Mouse (Mus musculus) testis, adult 2 months (tissue): ENCODE data around the gene Clcf1.

ENCODE experiments used
- CTCF ChIP-seq: fragments of 200-500 bp; IDR thresholded peaks from 2 replicates; pipeline ENCODE4 v1.5.1; 2012; ENCODE audit warnings: low read depth, mild to moderate bottlenecking, inconsistent platforms, low read length, moderate library complexity; ENCODE audit not compliant: control insufficient read depth, insufficient read depth, insufficient replicate concordance
- POLR2A ChIP-seq: fragments of 200-500 bp; IDR thresholded peaks from 2 replicates; pipeline ENCODE4 v1.6.1; 2012; ENCODE audit warnings: low read depth, mild to moderate bottlenecking, inconsistent platforms, low read length, moderate library complexity; ENCODE audit not compliant: control insufficient read depth

DNA sequence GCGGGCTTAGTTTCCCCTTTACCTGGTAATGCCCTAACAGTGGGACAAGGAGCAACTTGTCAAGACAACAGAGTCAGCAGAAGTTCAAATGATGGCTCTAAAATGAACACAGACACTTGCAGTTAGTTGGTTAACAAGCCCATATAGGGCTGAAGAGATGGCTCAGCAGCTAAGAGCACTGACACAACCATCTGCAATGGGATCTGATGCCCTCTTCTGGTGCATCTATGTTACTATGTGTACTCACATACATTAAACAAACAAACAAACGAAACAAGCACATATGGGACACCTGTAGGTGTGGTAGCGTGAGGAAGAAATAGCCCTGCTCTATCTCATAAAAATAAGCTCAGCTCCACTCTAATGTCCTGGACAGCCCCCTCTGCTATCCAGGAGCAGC lies 28.4 kb downstream of the Clcf1 start:
- TF ChIP-seq POLR2A (no peak), CTCF (no peak)
